Mouse (Mus musculus): ENCODE data around the gene Cd302. TPM values are rescaled to one million over a fixed set of nuclear protein-coding genes. Genes with fewer than 3 reads are reported as not detected.

The Cd302 gene
- polyA plus RNA-seq, 1 experiment from 2014 or later, result 47.7 TPM

GRCm38 (mm10) chr2:60283208-60283750 is 1.0 kb downstream of the Cd302 start:
- WGBS, result 3% methylated on average over 9 of the region's 9 CpGs
- H3K9ac ChIP-seq, result peak overlapping the region; percentile 62
- H3K4me2 ChIP-seq, result peak overlapping the region; percentile 96
- H3K4me3 ChIP-seq (ENCODE audit: low read depth, low read length), result peak overlapping the region; percentile 49
- H3K27ac ChIP-seq (ENCODE audit: low read depth), result 0 out of 2 replicates have a peak overlapping the region, but pooled peaks have one; percentile 50
- peak; percentile 52 for DNase-seq
- TF ChIP-seq CTCF (IDR thresholded peaks at IDR 0.05; ENCODE audit: low read depth), result no peak
- no peaks in the 10 kb centered on the region for H3K9me3 ChIP-seq (ENCODE audit: low read depth, low read length)
- H3K27me3 ChIP-seq (ENCODE audit: insufficient read depth, low read length), result no peaks in the 10 kb centered on the region
- H3K36me3 ChIP-seq (ENCODE audit: insufficient read depth), result 0 out of 2 replicates have a peak, but pooled peaks cover 2% of the 10 kb centered on the region
- 0 out of 2 replicates have a peak, but pooled peaks cover 5% of the 10 kb centered on the region for H3K4me1 ChIP-seq (ENCODE audit: insufficient read depth)
- ATAC-seq (ENCODE audit: insufficient read depth), result no peak

GRCm38 (mm10) chr2:60282625-60283024 is 1.7 kb downstream of the Cd302 start:
- Histone ChIP-seq H3K9me3 (ENCODE audit: low read depth, low read length) (no peaks in the 10 kb centered on the region), H3K27ac (ENCODE audit: low read depth) (no peak overlapping the region), H3K36me3 (ENCODE audit: insufficient read depth) (0 out of 2 replicates have a peak, but pooled peaks cover 2% of the 10 kb centered on the region), H3K27me3 (ENCODE audit: insufficient read depth, low read length) (no peaks in the 10 kb centered on the region), H3K4me3 (ENCODE audit: low read depth, low read length) (peak overlapping the region; percentile 49; the same call in 1 of the 2 replicates), H3K4me1 (ENCODE audit: insufficient read depth) (0 out of 2 replicates have a peak, but pooled peaks cover 5% of the 10 kb centered on the region), H3K4me2 (peak overlapping the region; percentile 96), H3K9ac (no peak overlapping the region)
- ATAC-seq (ENCODE audit: insufficient read depth) (no peak), DNase-seq (no peak)
- no peak for TF ChIP-seq CTCF (IDR thresholded peaks at IDR 0.05; ENCODE audit: low read depth)
- 51% methylated on average over 4 of the region's 4 CpGs for WGBS

GRCm38 (mm10) chr2:60278627-60279026 is 5.7 kb downstream of the Cd302 start:
- no peak for TF ChIP-seq CTCF (IDR thresholded peaks at IDR 0.05; ENCODE audit: low read depth)
- 0 out of 2 replicates have a peak, but pooled peaks cover 4% of the 10 kb centered on the region for H3K4me1 ChIP-seq (ENCODE audit: insufficient read depth)
- no peak for ATAC-seq (ENCODE audit: insufficient read depth)
- no peak overlapping the region for H3K4me2 ChIP-seq
- WGBS, result 91% methylated on average over 4 of the region's 4 CpGs
- H3K27ac ChIP-seq (ENCODE audit: low read depth), result no peak overlapping the region
- H3K4me3 ChIP-seq (ENCODE audit: low read depth, low read length), result no peak overlapping the region
- no peak for DNase-seq
- H3K9me3 ChIP-seq (ENCODE audit: low read depth, low read length), result no peaks in the 10 kb centered on the region
- no peaks in the 10 kb centered on the region for H3K27me3 ChIP-seq (ENCODE audit: insufficient read depth, low read length)
- H3K36me3 ChIP-seq (ENCODE audit: insufficient read depth), result 0 out of 2 replicates have a peak, but pooled peaks cover 5% of the 10 kb centered on the region
- H3K9ac ChIP-seq, result no peak overlapping the region

- no peaks in the 10 kb centered on the region for H3K27me3 ChIP-seq (ENCODE audit: insufficient read depth, low read length)
- H3K4me2 ChIP-seq, result no peak overlapping the region
- DNase-seq (no peak), ATAC-seq (ENCODE audit: insufficient read depth) (no peak)
- 86% methylated on average over 14 of the region's 14 CpGs for WGBS
- H3K9me3 ChIP-seq (ENCODE audit: low read depth, low read length), result no peaks in the 10 kb centered on the region
- H3K4me3 ChIP-seq (ENCODE audit: low read depth, low read length), result no peak overlapping the region
- H3K36me3 ChIP-seq (ENCODE audit: insufficient read depth), result peaks cover 8% of the 10 kb centered on the region; the same call in 1 of the 2 replicates
- no peaks in the 10 kb centered on the region for H3K4me1 ChIP-seq (ENCODE audit: insufficient read depth)
- H3K9ac ChIP-seq, result no peak overlapping the region
- TF ChIP-seq CTCF (IDR thresholded peaks at IDR 0.05; ENCODE audit: low read depth), result no peak
- H3K27ac ChIP-seq (ENCODE audit: low read depth), result no peak overlapping the region
These were observed 14.3 kb downstream of the Cd302 start for GRCm38 (mm10) chr2:60269856-60270479.

GRCm38 (mm10) chr2:60267567-60267966 is 16.7 kb downstream of the Cd302 start:
- peak; percentile 69 for ATAC-seq (ENCODE audit: insufficient read depth)
- no peaks in the 10 kb centered on the region for H3K27me3 ChIP-seq (ENCODE audit: insufficient read depth, low read length)
- H3K36me3 ChIP-seq (ENCODE audit: insufficient read depth), result peaks cover 6% of the 10 kb centered on the region; the same call in 1 of the 2 replicates
- H3K4me3 ChIP-seq (ENCODE audit: low read depth, low read length), result no peak overlapping the region
- peak; percentile 37 for DNase-seq
- H3K9ac ChIP-seq, result no peak overlapping the region
- no peak overlapping the region for H3K4me2 ChIP-seq
- 47% methylated on average over 1 of the region's 1 CpGs for WGBS
- H3K27ac ChIP-seq (ENCODE audit: low read depth), result peak overlapping the region; percentile 67
- no peak for TF ChIP-seq CTCF (IDR thresholded peaks at IDR 0.05; ENCODE audit: low read depth)
- no peaks in the 10 kb centered on the region for H3K4me1 ChIP-seq (ENCODE audit: insufficient read depth)
- H3K9me3 ChIP-seq (ENCODE audit: low read depth, low read length), result no peaks in the 10 kb centered on the region

GRCm38 (mm10) chr2:60260621-60261350 is 23.5 kb downstream of the Cd302 start:
- H3K9ac ChIP-seq, result no peak overlapping the region
- DNase-seq, result no peak
- H3K27me3 ChIP-seq (ENCODE audit: insufficient read depth, low read length), result no peaks in the 10 kb centered on the region
- ATAC-seq (ENCODE audit: insufficient read depth), result no peak
- WGBS, result 81% methylated on average over 5 of the region's 5 CpGs
- no peak overlapping the region for H3K4me2 ChIP-seq
- peaks cover 4% of the 10 kb centered on the region; the same call in 1 of the 2 replicates for H3K36me3 ChIP-seq (ENCODE audit: insufficient read depth)
- no peak overlapping the region for H3K27ac ChIP-seq (ENCODE audit: low read depth)
- no peak for TF ChIP-seq CTCF (IDR thresholded peaks at IDR 0.05; ENCODE audit: low read depth)
- no peaks in the 10 kb centered on the region for H3K4me1 ChIP-seq (ENCODE audit: insufficient read depth)
- no peaks in the 10 kb centered on the region for H3K9me3 ChIP-seq (ENCODE audit: low read depth, low read length)
- H3K4me3 ChIP-seq (ENCODE audit: low read depth, low read length), result no peak overlapping the region

GRCm38 (mm10) chr2:60259186-60259585 is 25.1 kb downstream of the Cd302 start:
- peaks cover 7% of the 10 kb centered on the region; the same call in 1 of the 2 replicates for H3K36me3 ChIP-seq (ENCODE audit: insufficient read depth)
- H3K27ac ChIP-seq (ENCODE audit: low read depth), result no peak overlapping the region
- H3K9ac ChIP-seq, result no peak overlapping the region
- H3K4me1 ChIP-seq (ENCODE audit: insufficient read depth), result no peaks in the 10 kb centered on the region
- no peaks in the 10 kb centered on the region for H3K27me3 ChIP-seq (ENCODE audit: insufficient read depth, low read length)
- no peak overlapping the region for H3K4me3 ChIP-seq (ENCODE audit: low read depth, low read length)
- 95% methylated on average over 5 of the region's 5 CpGs for WGBS
- DNase-seq (no peak), ATAC-seq (ENCODE audit: insufficient read depth) (no peak)
- H3K4me2 ChIP-seq, result no peak overlapping the region
- no peak for TF ChIP-seq CTCF (IDR thresholded peaks at IDR 0.05; ENCODE audit: low read depth)
- H3K9me3 ChIP-seq (ENCODE audit: low read depth, low read length), result no peaks in the 10 kb centered on the region

Data from lung, embryonic 14.5 days (tissue).